Mouse (Mus musculus): Measurements from ENCODE around the gene Gm8362. TPM values are rescaled to one million over a fixed set of nuclear protein-coding genes. Genes with fewer than 3 reads are reported as not detected.
"Not testable (repeated sequence)": the region's sequence is repeated elsewhere in the genome, so short reads cannot be mapped to it uniquely, and the experiment has no call there.

Gm8362 gene
- polyA plus RNA-seq (2012; ENCODE audit: insufficient read depth, low replicate concordance): not detected in 2 replicates

DNA sequence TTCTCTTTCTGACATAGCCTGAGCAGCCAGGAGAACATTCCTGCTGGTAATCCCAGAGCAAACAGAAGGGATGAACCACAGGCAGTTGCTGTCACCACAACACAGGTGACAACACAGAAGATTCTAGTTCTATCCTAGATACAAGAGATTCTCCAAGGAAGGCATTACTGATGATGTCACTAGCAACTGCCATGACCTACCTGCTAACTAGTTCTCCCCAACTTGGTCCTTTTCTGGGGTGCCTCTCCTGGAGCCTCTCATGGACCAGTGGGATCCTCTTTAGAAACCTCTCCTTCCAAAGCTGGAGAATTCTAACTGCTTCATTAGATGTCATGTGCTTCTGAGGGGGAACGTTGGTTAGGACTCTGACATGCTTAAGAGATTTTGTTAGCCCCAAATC, at the start of gene Gm8362:
Gene Gm8362 (minus strand): TSS at position 101 of the 400 bp plus-strand sequence.
- H3K9me3 ChIP-seq; H3K36me3 ChIP-seq (replicated peaks; ENCODE audit: low read length); H3K4me3 ChIP-seq (replicated peaks); H3K4me1 ChIP-seq; H3K27me3 ChIP-seq (replicated peaks): not testable (repeated sequence)

DNA sequence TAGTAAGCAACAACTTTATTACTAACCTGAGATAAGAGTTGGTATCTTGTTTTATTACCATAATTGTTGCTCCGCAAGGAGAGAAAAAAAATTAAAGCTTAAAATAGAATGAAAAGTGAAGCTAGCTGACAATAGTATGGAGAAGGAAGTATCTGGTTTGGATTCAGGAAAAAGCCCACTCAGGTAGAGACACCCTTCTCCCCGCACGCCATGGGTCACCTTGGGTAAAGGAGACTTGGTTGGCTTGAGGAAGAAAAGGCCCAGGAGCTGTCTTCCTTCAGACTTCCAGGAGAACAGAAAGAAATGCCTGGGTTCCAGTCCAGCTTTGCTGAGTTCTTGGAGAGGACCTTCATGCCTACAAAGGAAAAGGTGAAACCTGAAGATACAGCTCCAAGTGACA, 49.1 kb upstream of the Gm8362 start:
- H3K4me1 ChIP-seq; H3K36me3 ChIP-seq (replicated peaks; ENCODE audit: low read length); H3K9me3 ChIP-seq; H3K27me3 ChIP-seq (replicated peaks); H3K4me3 ChIP-seq (replicated peaks): not testable (repeated sequence)

GRCm38 (mm10) chr14:6757231-6757536, 17.0 kb downstream of the Gm8362 start:
- not testable (repeated sequence) for H3K4me3 ChIP-seq (replicated peaks); H3K9me3 ChIP-seq; H3K4me1 ChIP-seq; H3K36me3 ChIP-seq (replicated peaks; ENCODE audit: low read length); H3K27me3 ChIP-seq (replicated peaks)

GRCm38 (mm10) chr14:6756384-6757230, 17.6 kb downstream of the Gm8362 start:
- H3K9me3 ChIP-seq; H3K4me1 ChIP-seq; H3K36me3 ChIP-seq (replicated peaks; ENCODE audit: low read length); H3K27me3 ChIP-seq (replicated peaks); H3K4me3 ChIP-seq (replicated peaks): not testable (repeated sequence)

DNA sequence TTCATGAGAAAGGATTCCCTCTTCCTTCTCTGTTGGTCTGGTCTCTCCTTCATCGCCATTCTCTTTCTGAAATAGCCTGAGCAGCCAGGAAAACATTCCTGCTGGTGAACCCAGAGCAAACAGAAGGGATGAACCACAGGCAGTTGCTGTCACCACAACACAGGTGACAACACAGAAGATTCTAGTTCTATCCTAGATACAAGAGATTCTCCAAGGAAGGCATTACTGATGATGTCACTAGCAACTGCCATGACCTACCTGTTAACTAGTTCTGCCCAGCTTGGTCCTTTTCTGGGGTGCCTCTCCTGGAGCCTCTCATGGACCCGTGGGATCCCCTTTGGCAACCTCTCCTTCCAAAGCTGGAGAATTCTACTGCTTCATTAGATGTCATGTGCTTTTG, 32.0 kb downstream of the Gm8362 start, which contains the start of gene Gm3636:
Gene Gm3636 (minus strand): TSS at position 101 of the 400 bp plus-strand sequence.
- not testable (repeated sequence) for H3K27me3 ChIP-seq (replicated peaks); H3K4me1 ChIP-seq; H3K4me3 ChIP-seq (replicated peaks); H3K9me3 ChIP-seq; H3K36me3 ChIP-seq (replicated peaks; ENCODE audit: low read length)

GRCm38 (mm10) chr14:6720151-6720550, 54.1 kb downstream of the Gm8362 start, which contains the start of gene Gm8050:
Gene Gm8050, minus strand, starts transcription at chr14:6720251.
- H3K9me3 ChIP-seq; H3K36me3 ChIP-seq (replicated peaks; ENCODE audit: low read length); H3K4me1 ChIP-seq; H3K4me3 ChIP-seq (replicated peaks); H3K27me3 ChIP-seq (replicated peaks): not testable (repeated sequence)

Other genes starting within 250 kb of the Gm8362 start
- gene Gm8356, start 237.1 kb downstream of the Gm8362 start, polyA plus RNA-seq (2012; ENCODE audit: insufficient read depth, low replicate concordance): not detected in 2 replicates
- gene Gm3629, start 183.8 kb downstream of the Gm8362 start, polyA plus RNA-seq (2012; ENCODE audit: insufficient read depth, low replicate concordance): not detected in 2 replicates
- not detected in 2 replicates for gene Gm3460, start 152.0 kb downstream of the Gm8362 start, polyA plus RNA-seq (2012; ENCODE audit: insufficient read depth, low replicate concordance)
- not detected in 2 replicates for gene Gm10251, start 90.2 kb downstream of the Gm8362 start, polyA plus RNA-seq (2012; ENCODE audit: insufficient read depth, low replicate concordance)
- gene Gm8050, start 54.2 kb downstream of the Gm8362 start, polyA plus RNA-seq (2012; ENCODE audit: insufficient read depth, low replicate concordance): not detected in 2 replicates
- not detected in 2 replicates for gene Gm3636, start 32.1 kb downstream of the Gm8362 start, polyA plus RNA-seq (2012; ENCODE audit: insufficient read depth, low replicate concordance)
- gene Gm3642, start 65.9 kb upstream of the Gm8362 start, polyA plus RNA-seq (2012; ENCODE audit: insufficient read depth, low replicate concordance): not detected in 2 replicates
- not detected in 2 replicates for gene Gm3667, start 115.6 kb upstream of the Gm8362 start, polyA plus RNA-seq (2012; ENCODE audit: insufficient read depth, low replicate concordance)
- gene Gm6356, start 199.4 kb upstream of the Gm8362 start, polyA plus RNA-seq (2012; ENCODE audit: insufficient read depth, low replicate concordance): not detected in 2 replicates

Measured in megakaryocyte, embryonic 14.5 days (primary cell).